Mouse (Mus musculus): ENCODE results near the gene Arnt2. TPM values are rescaled to one million over a fixed set of nuclear protein-coding genes. Genes with fewer than 3 reads are reported as not detected.
A peak's percentile ranks its signal among the peaks of the same experiment; 100 is the strongest.

Gene Arnt2
- total RNA-seq, 1 experiment from 2014 or later: not detected

GRCm38 (mm10) chr7:84315353-84316003 lies 94.5 kb downstream of the Arnt2 start:
- no peak for ATAC-seq (ENCODE audit: extremely low read depth, insufficient number of reproducible peaks, low FRiP score, poor library complexity, severe bottlenecking)

GRCm38 (mm10) chr7:84314742-84315141 lies 95.2 kb downstream of the Arnt2 start:
- ATAC-seq (ENCODE audit: extremely low read depth, insufficient number of reproducible peaks, low FRiP score, poor library complexity, severe bottlenecking): no peak

- ATAC-seq (ENCODE audit: extremely low read depth, insufficient number of reproducible peaks, low FRiP score, poor library complexity, severe bottlenecking): no peak
These were observed 98.4 kb downstream of the Arnt2 start for GRCm38 (mm10) chr7:84311624-84312023.

- ATAC-seq (ENCODE audit: extremely low read depth, insufficient number of reproducible peaks, low FRiP score, poor library complexity, severe bottlenecking): no peak
These were observed 99.1 kb downstream of the Arnt2 start for GRCm38 (mm10) chr7:84310909-84311311.

- no peak for ATAC-seq (ENCODE audit: extremely low read depth, insufficient number of reproducible peaks, low FRiP score, poor library complexity, severe bottlenecking)
These were observed 102.5 kb downstream of the Arnt2 start for GRCm38 (mm10) chr7:84307329-84307925.

DNA sequence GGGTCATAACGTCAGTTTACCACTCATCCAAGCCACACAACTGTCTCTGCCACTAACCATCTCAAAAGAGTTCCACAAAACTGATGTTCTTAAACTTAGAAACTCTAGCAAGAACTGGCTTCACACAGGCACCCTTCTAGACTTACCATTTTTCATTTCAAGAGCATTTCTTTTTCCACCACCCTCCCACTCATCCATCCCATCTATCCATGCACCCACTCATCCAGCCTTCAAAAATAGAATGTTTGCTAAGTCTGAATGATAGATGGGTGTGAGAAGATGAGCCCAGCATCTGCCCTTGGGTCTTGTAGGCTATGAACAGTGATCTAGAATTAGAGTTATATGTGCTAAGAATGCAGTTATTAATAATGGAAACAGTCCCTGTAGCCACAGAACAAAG lies 109.7 kb downstream of the Arnt2 start:
- ATAC-seq (ENCODE audit: extremely low read depth, insufficient number of reproducible peaks, low FRiP score, poor library complexity, severe bottlenecking): no peak

GRCm38 (mm10) chr7:84299601-84300000 lies 110.4 kb downstream of the Arnt2 start:
- no peak for ATAC-seq (ENCODE audit: extremely low read depth, insufficient number of reproducible peaks, low FRiP score, poor library complexity, severe bottlenecking)

GRCm38 (mm10) chr7:84293054-84293453 lies 116.9 kb downstream of the Arnt2 start:
- no peak for ATAC-seq (ENCODE audit: extremely low read depth, insufficient number of reproducible peaks, low FRiP score, poor library complexity, severe bottlenecking)

DNA sequence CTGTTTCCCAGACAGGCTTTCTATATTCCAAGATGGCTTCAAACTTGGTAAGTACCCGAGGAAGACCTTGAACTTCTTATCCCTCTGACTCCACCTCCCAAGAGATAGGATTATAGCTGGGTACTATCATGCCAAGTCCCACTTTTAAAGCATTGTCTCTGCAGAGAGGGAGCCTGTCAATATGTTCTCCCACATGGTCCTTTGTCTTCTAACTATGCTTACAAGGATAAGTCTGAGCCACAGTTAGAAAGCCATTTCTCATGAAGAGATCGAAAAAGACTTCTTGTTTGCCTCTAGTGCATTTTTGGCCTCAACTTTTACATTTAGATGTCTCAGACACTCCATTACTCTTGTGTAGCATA lies 122.8 kb downstream of the Arnt2 start:
- no peak for ATAC-seq (ENCODE audit: extremely low read depth, insufficient number of reproducible peaks, low FRiP score, poor library complexity, severe bottlenecking)

- no peak for ATAC-seq (ENCODE audit: extremely low read depth, insufficient number of reproducible peaks, low FRiP score, poor library complexity, severe bottlenecking)
These were observed 123.3 kb downstream of the Arnt2 start for GRCm38 (mm10) chr7:84286526-84287225.

GRCm38 (mm10) chr7:84285790-84286189 lies 124.2 kb downstream of the Arnt2 start:
- ATAC-seq (ENCODE audit: extremely low read depth, insufficient number of reproducible peaks, low FRiP score, poor library complexity, severe bottlenecking): no peak

- ATAC-seq (ENCODE audit: extremely low read depth, insufficient number of reproducible peaks, low FRiP score, poor library complexity, severe bottlenecking): no peak
These were observed 125.0 kb downstream of the Arnt2 start for GRCm38 (mm10) chr7:84284974-84285373.

- ATAC-seq (ENCODE audit: extremely low read depth, insufficient number of reproducible peaks, low FRiP score, poor library complexity, severe bottlenecking): no peak
These were observed 127.7 kb downstream of the Arnt2 start for GRCm38 (mm10) chr7:84282231-84282630.

DNA sequence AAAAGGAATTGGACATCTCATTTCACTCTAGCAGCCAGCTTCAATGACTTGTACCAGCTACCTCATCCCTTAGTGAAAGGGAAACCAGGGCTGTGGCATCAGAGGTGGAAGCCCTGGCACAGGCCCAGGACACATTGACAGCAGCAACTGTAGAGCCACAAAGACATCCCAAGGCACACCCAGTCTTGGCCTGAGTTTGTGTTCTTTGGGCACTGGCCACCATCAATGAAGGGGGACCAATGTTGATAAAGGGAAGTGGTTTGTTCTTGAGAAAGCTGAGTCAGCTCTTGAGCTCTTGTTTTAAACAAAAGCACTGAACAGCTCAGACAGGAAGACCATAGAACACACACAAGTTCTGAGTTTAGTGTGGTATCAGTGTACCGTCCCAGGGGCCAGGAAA lies 130.7 kb downstream of the Arnt2 start:
- ATAC-seq (ENCODE audit: extremely low read depth, insufficient number of reproducible peaks, low FRiP score, poor library complexity, severe bottlenecking): no peak

DNA sequence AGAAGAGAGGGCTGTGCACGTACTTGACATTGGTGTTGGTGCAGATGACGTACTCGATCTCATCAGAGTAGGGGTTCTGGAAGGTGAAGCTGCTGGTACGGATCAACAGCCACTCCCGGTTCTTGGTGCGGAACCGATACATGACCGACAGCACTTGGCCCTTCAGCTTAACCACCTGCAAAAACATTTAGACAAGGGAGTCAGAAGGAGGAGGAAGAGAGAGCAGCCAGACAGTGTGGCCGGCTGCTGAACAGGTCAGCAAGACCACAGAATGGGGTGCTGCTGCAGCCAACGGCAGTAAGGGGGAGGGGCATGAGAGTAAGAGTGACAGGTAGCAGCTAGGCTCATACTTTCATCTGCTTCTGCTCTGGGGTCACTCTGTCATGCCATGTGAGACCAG lies 134.7 kb downstream of the Arnt2 start:
- ATAC-seq (ENCODE audit: extremely low read depth, insufficient number of reproducible peaks, low FRiP score, poor library complexity, severe bottlenecking): no peak

GRCm38 (mm10) chr7:84273930-84274329 lies 136.0 kb downstream of the Arnt2 start:
- no peak for ATAC-seq (ENCODE audit: extremely low read depth, insufficient number of reproducible peaks, low FRiP score, poor library complexity, severe bottlenecking)

DNA sequence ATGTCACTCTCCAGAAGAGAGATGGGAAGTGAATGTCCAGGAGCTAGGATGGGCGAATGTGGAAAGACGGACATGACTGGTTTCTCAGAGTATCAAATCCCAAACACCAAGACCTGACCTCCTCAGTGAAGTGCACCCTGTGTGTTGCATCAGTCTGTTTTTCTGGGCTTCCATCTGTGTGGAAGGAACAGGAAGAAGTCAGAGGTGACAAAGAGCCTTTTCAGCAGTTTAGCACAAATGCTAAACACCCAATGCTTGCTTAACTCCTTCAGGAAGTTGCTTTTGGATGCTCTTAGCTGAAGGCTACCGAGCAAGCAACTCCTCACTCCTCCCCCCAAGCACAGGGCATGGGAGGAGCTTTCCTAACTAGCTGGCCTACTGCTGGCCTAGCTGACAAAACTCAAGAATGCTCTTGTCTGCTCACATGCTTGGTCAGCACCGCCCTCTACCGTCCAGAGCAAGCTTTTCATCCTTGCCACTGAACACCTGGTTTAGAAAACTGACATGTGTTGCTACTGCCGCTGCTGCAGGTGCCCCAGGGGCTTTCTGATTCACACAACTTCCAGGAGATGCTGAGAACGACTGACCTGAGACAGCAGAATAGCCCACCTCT lies 137.7 kb downstream of the Arnt2 start:
- ATAC-seq (ENCODE audit: extremely low read depth, insufficient number of reproducible peaks, low FRiP score, poor library complexity, severe bottlenecking): peak; percentile 55

DNA sequence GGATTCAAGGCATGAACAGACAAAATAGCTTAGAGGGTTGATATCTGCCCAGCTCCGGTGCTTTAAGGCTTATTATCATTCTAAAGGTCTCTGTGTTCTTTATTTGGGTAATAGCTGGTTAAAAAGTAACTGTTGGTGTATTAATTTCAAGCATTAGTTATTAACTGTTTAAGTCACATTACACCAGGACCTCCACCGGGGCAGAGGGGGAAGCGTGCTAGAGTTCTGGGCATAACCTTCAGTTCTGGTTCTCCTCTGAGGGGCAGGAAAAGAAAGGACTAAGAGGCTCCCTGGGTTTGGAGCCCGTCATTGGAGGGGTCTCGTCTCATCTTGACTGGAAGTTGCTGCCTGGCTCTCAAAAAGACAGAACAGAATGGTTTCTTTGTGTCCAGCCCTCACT lies 138.5 kb downstream of the Arnt2 start:
- ATAC-seq (ENCODE audit: extremely low read depth, insufficient number of reproducible peaks, low FRiP score, poor library complexity, severe bottlenecking): no peak

DNA sequence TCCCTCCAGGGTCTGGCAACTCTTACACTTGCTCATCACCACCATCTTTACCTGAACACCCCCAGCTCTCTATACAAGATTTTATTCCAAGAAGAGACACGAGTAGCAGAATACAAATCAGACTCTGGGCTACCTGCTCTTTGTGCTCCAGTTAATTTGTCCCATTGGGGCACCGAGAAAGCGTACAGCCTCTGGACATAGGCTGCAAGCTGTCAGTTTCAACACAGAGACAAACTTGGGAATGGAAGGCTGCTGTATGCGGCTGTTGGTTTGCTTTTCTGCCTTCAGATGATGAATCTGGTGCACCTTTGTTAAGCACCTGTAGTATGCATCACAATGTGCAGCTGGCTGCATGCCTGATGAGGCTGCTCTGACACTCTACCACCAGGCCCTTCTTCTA lies 146.5 kb downstream of the Arnt2 start:
- ATAC-seq (ENCODE audit: extremely low read depth, insufficient number of reproducible peaks, low FRiP score, poor library complexity, severe bottlenecking): no peak

DNA sequence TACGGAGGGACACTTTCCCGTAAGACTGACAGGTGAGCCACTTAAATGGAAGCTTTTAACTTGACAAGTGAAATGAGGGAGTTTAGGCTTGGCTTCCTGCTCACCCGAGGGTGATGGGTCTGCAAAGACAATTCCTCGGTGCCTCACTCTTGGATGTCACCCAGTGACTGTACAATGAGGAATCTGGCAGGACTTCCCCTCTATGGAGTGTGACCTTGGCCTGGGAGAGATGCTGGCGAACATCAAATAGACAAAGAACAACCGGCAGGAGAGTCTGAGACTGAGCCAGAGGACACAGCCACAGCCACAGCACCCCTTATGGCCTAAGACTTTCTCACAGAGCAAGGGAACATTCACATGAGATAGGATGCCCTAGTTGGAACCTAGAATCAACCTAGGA lies 148.6 kb downstream of the Arnt2 start:
- no peak for ATAC-seq (ENCODE audit: extremely low read depth, insufficient number of reproducible peaks, low FRiP score, poor library complexity, severe bottlenecking)
